Mouse (Mus musculus): ENCODE data around the gene Spint3. TPM values are rescaled to one million over a fixed set of nuclear protein-coding genes. Genes with fewer than 3 reads are reported as not detected.
A peak's percentile ranks its signal among the peaks of the same experiment; 100 is the strongest.
"Not testable (repeated sequence)": the region's sequence is repeated elsewhere in the genome, so short reads cannot be mapped to it uniquely, and the experiment has no call there.

The Spint3 gene
- 37.5 TPM in 1 of 2 replicates, not detected in the other for polyA plus RNA-seq (2012; rRNA removed)

GRCm38 (mm10) chr2:164573359-164573758 is at the start of gene Spint3:
Gene Spint3 (minus strand): TSS chr2:164573459.
- not testable (repeated sequence) for H3K27me3 ChIP-seq (ENCODE audit: control insufficient read depth, insufficient read depth, low read length); H3K4me1 ChIP-seq (ENCODE audit: control insufficient read depth, insufficient read depth, low read length); H3K4me3 ChIP-seq (ENCODE audit: control insufficient read depth, low read depth, low read length); H3K27ac ChIP-seq (ENCODE audit: control insufficient read depth, insufficient read depth, low read depth, low read length); H3K36me3 ChIP-seq (ENCODE audit: control insufficient read depth, insufficient read depth, low read length)

GRCm38 (mm10) chr2:164621775-164622174 is 48.5 kb upstream of the Spint3 start:
- no peak overlapping the region for H3K4me3 ChIP-seq (ENCODE audit: control insufficient read depth, low read depth, low read length)
- TF ChIP-seq CTCF (IDR thresholded peaks at IDR 0.05; ENCODE audit: control insufficient read depth, insufficient read depth, insufficient replicate concordance, low read depth, low read length) (no peak), POLR2A (IDR thresholded peaks at IDR 0.05; ENCODE audit: control insufficient read depth, low read depth, low read length) (no peak)

GRCm38 (mm10) chr2:164619050-164619449 is 45.8 kb upstream of the Spint3 start:
- TF ChIP-seq POLR2A (IDR thresholded peaks at IDR 0.05; ENCODE audit: control insufficient read depth, low read depth, low read length) (no peak), CTCF (IDR thresholded peaks at IDR 0.05; ENCODE audit: control insufficient read depth, insufficient read depth, insufficient replicate concordance, low read depth, low read length) (no peak)
- Histone ChIP-seq H3K27ac (ENCODE audit: control insufficient read depth, insufficient read depth, low read depth, low read length) (no peak overlapping the region), H3K4me3 (ENCODE audit: control insufficient read depth, low read depth, low read length) (no peak overlapping the region), H3K4me1 (ENCODE audit: control insufficient read depth, insufficient read depth, low read length) (no peaks in the 10 kb centered on the region), H3K36me3 (ENCODE audit: control insufficient read depth, insufficient read depth, low read length) (no peaks in the 10 kb centered on the region), H3K27me3 (ENCODE audit: control insufficient read depth, insufficient read depth, low read length) (no peaks in the 10 kb centered on the region)

More at GRCm38 (mm10) chr2:164621775-164622174, 48.5 kb upstream of the Spint3 start:
- no peaks in the 10 kb centered on the region for H3K27me3 ChIP-seq (ENCODE audit: control insufficient read depth, insufficient read depth, low read length)
- no peaks in the 10 kb centered on the region for H3K4me1 ChIP-seq (ENCODE audit: control insufficient read depth, insufficient read depth, low read length)
- H3K27ac ChIP-seq (ENCODE audit: control insufficient read depth, insufficient read depth, low read depth, low read length): no peak overlapping the region
- H3K36me3 ChIP-seq (ENCODE audit: control insufficient read depth, insufficient read depth, low read length): no peaks in the 10 kb centered on the region

GRCm38 (mm10) chr2:164615386-164615785 is 42.1 kb upstream of the Spint3 start:
- no peaks in the 10 kb centered on the region for H3K4me1 ChIP-seq (ENCODE audit: control insufficient read depth, insufficient read depth, low read length)
- H3K36me3 ChIP-seq (ENCODE audit: control insufficient read depth, insufficient read depth, low read length): no peaks in the 10 kb centered on the region
- no peak overlapping the region for H3K4me3 ChIP-seq (ENCODE audit: control insufficient read depth, low read depth, low read length)
- no peaks in the 10 kb centered on the region for H3K27me3 ChIP-seq (ENCODE audit: control insufficient read depth, insufficient read depth, low read length)
- no peak overlapping the region for H3K27ac ChIP-seq (ENCODE audit: control insufficient read depth, insufficient read depth, low read depth, low read length)
- no peak for TF ChIP-seq POLR2A (IDR thresholded peaks at IDR 0.05; ENCODE audit: control insufficient read depth, low read depth, low read length)
- TF ChIP-seq CTCF (IDR thresholded peaks at IDR 0.05; ENCODE audit: control insufficient read depth, insufficient read depth, insufficient replicate concordance, low read depth, low read length): no peak

- not testable (repeated sequence) for H3K27ac ChIP-seq (ENCODE audit: control insufficient read depth, insufficient read depth, low read depth, low read length); H3K27me3 ChIP-seq (ENCODE audit: control insufficient read depth, insufficient read depth, low read length); H3K36me3 ChIP-seq (ENCODE audit: control insufficient read depth, insufficient read depth, low read length); H3K4me1 ChIP-seq (ENCODE audit: control insufficient read depth, insufficient read depth, low read length); H3K4me3 ChIP-seq (ENCODE audit: control insufficient read depth, low read depth, low read length)
Measured at GRCm38 (mm10) chr2:164613471-164613870, 40.2 kb upstream of the Spint3 start, which contains the start of the genes Wfdc6b and Wfdc8. Gene Wfdc6b (plus strand): TSS chr2:164613522. Gene Wfdc8 (minus strand): TSS chr2:164613626.

- no peaks in the 10 kb centered on the region for H3K36me3 ChIP-seq (ENCODE audit: control insufficient read depth, insufficient read depth, low read length)
- H3K4me3 ChIP-seq (ENCODE audit: control insufficient read depth, low read depth, low read length): no peak overlapping the region
- no peak overlapping the region for H3K27ac ChIP-seq (ENCODE audit: control insufficient read depth, insufficient read depth, low read depth, low read length)
- H3K4me1 ChIP-seq (ENCODE audit: control insufficient read depth, insufficient read depth, low read length): no peaks in the 10 kb centered on the region
- TF ChIP-seq POLR2A (IDR thresholded peaks at IDR 0.05; ENCODE audit: control insufficient read depth, low read depth, low read length): no peak
- TF ChIP-seq CTCF (IDR thresholded peaks at IDR 0.05; ENCODE audit: control insufficient read depth, insufficient read depth, insufficient replicate concordance, low read depth, low read length): no peak
- no peaks in the 10 kb centered on the region for H3K27me3 ChIP-seq (ENCODE audit: control insufficient read depth, insufficient read depth, low read length)
Measured at GRCm38 (mm10) chr2:164608781-164609180, 35.5 kb upstream of the Spint3 start.

GRCm38 (mm10) chr2:164604411-164604810 is 31.2 kb upstream of the Spint3 start:
- H3K4me1 ChIP-seq (ENCODE audit: control insufficient read depth, insufficient read depth, low read length): no peaks in the 10 kb centered on the region
- no peaks in the 10 kb centered on the region for H3K36me3 ChIP-seq (ENCODE audit: control insufficient read depth, insufficient read depth, low read length)
- TF ChIP-seq POLR2A (IDR thresholded peaks at IDR 0.05; ENCODE audit: control insufficient read depth, low read depth, low read length): no peak
- TF ChIP-seq CTCF (IDR thresholded peaks at IDR 0.05; ENCODE audit: control insufficient read depth, insufficient read depth, insufficient replicate concordance, low read depth, low read length): no peak
- no peak overlapping the region for H3K4me3 ChIP-seq (ENCODE audit: control insufficient read depth, low read depth, low read length)
- no peak overlapping the region for H3K27ac ChIP-seq (ENCODE audit: control insufficient read depth, insufficient read depth, low read depth, low read length)
- H3K27me3 ChIP-seq (ENCODE audit: control insufficient read depth, insufficient read depth, low read length): no peaks in the 10 kb centered on the region

GRCm38 (mm10) chr2:164603482-164603881 is 30.2 kb upstream of the Spint3 start:
- no peaks in the 10 kb centered on the region for H3K36me3 ChIP-seq (ENCODE audit: control insufficient read depth, insufficient read depth, low read length)
- H3K27me3 ChIP-seq (ENCODE audit: control insufficient read depth, insufficient read depth, low read length): no peaks in the 10 kb centered on the region
- no peaks in the 10 kb centered on the region for H3K4me1 ChIP-seq (ENCODE audit: control insufficient read depth, insufficient read depth, low read length)
- H3K27ac ChIP-seq (ENCODE audit: control insufficient read depth, insufficient read depth, low read depth, low read length): no peak overlapping the region
- H3K4me3 ChIP-seq (ENCODE audit: control insufficient read depth, low read depth, low read length): no peak overlapping the region
- TF ChIP-seq CTCF (IDR thresholded peaks at IDR 0.05; ENCODE audit: control insufficient read depth, insufficient read depth, insufficient replicate concordance, low read depth, low read length) (peak; percentile 69; the same call in 1 of the 2 replicates), POLR2A (IDR thresholded peaks at IDR 0.05; ENCODE audit: control insufficient read depth, low read depth, low read length) (no peak)
